Mouse (Mus musculus) lung, embryonic 14.5 days (tissue): Measurements from ENCODE around the gene Mab21l2. TPM values are rescaled to one million over a fixed set of nuclear protein-coding genes. Genes with fewer than 3 reads are reported as not detected.

Experiments
- ATAC-seq: fragments of 200-750 bp; cut with Nextera tagmentation; 2 replicates; pipeline ENCODE4 v1.8.0; 2017; ENCODE audit warnings: mild to moderate bottlenecking, moderate TSS enrichment, moderate library complexity; ENCODE audit not compliant: insufficient read depth
- DNase-seq: peaks from one replicate; pipeline ENCODE4 v3.0.0-alpha.2; 2015
- H3K27ac ChIP-seq: fragments of 300-500 bp; sonication (generic); 2 replicates; pipeline ENCODE4 v1.5.1; 2014; ENCODE audit warnings: low read depth, mild to moderate bottlenecking, moderate library complexity
- H3K27me3 ChIP-seq: fragments of 300-500 bp; sonication (generic); 2 replicates; pipeline ENCODE4 v1.6.1; 2014; ENCODE audit warnings: low read length, control low read depth; ENCODE audit not compliant: insufficient read depth
- H3K36me3 ChIP-seq: fragments of 300-500 bp; sonication (generic); 2 replicates; pipeline ENCODE4 v1.6.1; 2014; ENCODE audit warnings: control low read depth; ENCODE audit not compliant: insufficient read depth
- H3K4me1 ChIP-seq: fragments of 300-500 bp; sonication (generic); 2 replicates; pipeline ENCODE4 v1.6.1; 2014; ENCODE audit warnings: antibody characterized with exemption, control low read depth; ENCODE audit not compliant: insufficient read depth
- H3K4me2 ChIP-seq: fragments of 300-500 bp; sonication (generic); 2 replicates; pipeline ENCODE4 v1.6.1; 2014; ENCODE audit warnings: mild to moderate bottlenecking
- H3K4me3 ChIP-seq: fragments of 300-500 bp; sonication (generic); 2 replicates; pipeline ENCODE4 v1.5.1; 2014; ENCODE audit warnings: low read depth, low read length
- H3K9ac ChIP-seq: fragments of 300-500 bp; sonication (generic); 2 replicates; pipeline ENCODE4 v1.6.1; 2014
- H3K9me3 ChIP-seq: fragments of 300-500 bp; sonication (generic); 2 replicates; pipeline ENCODE4 v1.6.1; 2016; ENCODE audit warnings: low read depth, low read length, control low read depth
- CTCF ChIP-seq: IDR thresholded peaks from 2 replicates; pipeline ENCODE4 v1.5.1; 2016; ENCODE audit warnings: antibody characterized with exemption, low read depth
- polyA plus RNA-seq: library from polyadenylated mRNA; unstranded; fragments of >200 nt; fragmentation: Nextera tagmentation; extraction: Ambion mirVana; gene quantifications from 2 replicates; pipeline ENCODE4 v1.2.1, GENCODE M21; 2014

Gene Mab21l2
- polyA plus RNA-seq, 1 experiment from 2014 or later: 0.30 TPM

GRCm38 (mm10) chr3:86500586-86500985 lies 47.8 kb downstream of the Mab21l2 start:
- no peak overlapping the region for H3K4me2 ChIP-seq
- no peak for DNase-seq
- H3K27ac ChIP-seq: no peak overlapping the region
- H3K4me1 ChIP-seq: no peaks in the 10 kb centered on the region
- H3K9ac ChIP-seq: no peak overlapping the region
- no peaks in the 10 kb centered on the region for H3K36me3 ChIP-seq
- no peak for ATAC-seq
- no peak overlapping the region for H3K4me3 ChIP-seq
- TF ChIP-seq CTCF: no peak
- H3K27me3 ChIP-seq: no peaks in the 10 kb centered on the region
- no peaks in the 10 kb centered on the region for H3K9me3 ChIP-seq
